Mouse (Mus musculus) CH12F3 (cell line): ENCODE results near the gene Flot2.

Experiments used
- in situ Hi-C: fragments of 300-500 bp; cut with MboI; formaldehyde crosslinking; loops from 2 replicates; pipeline ENCODE4 v1.14.3; 2020; ENCODE audit warnings: low sequenced_read_pairs

Gene Flot2

GRCm38 (mm10) chr11:78059833-78060757 lies 22.4 kb downstream of the Flot2 start:
- in situ Hi-C loops = loop anchor here (10.0 kb wide), 1 partner anchor 85 kb away; no protein-coding TSS in a partner anchor

DNA sequence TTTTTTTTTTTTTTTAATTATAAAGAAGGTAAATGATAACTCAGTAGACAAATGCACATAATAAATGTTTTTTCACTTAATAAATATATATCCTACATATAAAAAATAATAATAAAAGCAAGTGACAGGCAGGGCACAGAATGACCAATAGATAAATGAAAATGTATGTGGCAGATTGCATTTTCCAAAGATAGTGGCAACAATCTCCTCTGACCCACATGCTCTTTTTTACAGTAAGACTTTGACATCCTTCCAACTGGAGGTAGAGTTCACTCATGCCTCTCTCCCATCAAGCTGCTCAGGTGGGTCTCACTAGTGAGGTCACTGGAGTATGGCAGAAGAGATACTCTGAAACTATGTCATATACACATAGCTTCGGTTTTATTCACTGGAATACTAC lies 24.8 kb downstream of the Flot2 start:
- in situ Hi-C loops = no loop called here

GRCm38 (mm10) chr11:78065906-78066305 lies 28.2 kb downstream of the Flot2 start:
- in situ Hi-C loops = no loop called here

DNA sequence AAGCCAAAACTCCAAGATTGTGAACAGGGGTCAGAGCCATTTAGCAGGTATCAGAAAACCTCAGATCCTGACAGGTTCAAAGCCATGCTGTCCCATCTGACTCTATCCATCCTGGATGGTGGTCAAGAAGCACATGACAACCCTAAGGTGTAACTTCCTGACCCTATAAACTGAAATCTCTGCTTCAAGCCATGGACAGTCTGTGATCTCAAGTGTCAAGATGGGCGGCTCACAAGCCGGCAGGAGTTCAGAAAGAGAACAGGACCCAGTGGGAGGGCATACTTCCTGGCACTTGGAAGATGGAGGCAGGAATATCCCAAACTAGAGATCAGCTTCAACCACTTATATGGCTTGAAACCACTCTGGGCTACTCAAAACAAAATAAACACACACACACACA lies 28.9 kb downstream of the Flot2 start:
- in situ Hi-C loops = no loop called here

DNA sequence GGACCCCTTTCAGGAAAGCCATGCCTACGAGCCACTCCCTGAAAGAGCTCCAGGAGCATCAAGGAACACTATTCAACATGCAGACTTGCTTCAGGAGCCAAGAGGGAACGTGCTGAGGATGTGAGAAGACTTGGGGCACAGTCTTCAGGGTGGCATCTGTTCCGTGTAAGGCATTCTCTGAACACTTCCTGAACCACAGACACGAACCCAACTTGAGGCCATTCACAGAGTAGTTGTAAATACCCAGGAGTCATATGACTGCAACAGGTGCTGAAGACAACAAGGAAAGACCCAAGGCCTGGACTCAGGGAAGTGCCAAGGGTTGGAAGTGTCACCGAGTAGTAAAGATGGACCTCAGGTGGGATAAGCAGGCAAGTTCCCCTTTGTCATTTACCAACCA lies 29.8 kb downstream of the Flot2 start:
- in situ Hi-C loops = no loop called here

- in situ Hi-C loops = no loop called here
These were observed 31.4 kb downstream of the Flot2 start for GRCm38 (mm10) chr11:78069130-78069529.

GRCm38 (mm10) chr11:78069646-78070045 lies 31.9 kb downstream of the Flot2 start:
- in situ Hi-C loops = no loop called here

DNA sequence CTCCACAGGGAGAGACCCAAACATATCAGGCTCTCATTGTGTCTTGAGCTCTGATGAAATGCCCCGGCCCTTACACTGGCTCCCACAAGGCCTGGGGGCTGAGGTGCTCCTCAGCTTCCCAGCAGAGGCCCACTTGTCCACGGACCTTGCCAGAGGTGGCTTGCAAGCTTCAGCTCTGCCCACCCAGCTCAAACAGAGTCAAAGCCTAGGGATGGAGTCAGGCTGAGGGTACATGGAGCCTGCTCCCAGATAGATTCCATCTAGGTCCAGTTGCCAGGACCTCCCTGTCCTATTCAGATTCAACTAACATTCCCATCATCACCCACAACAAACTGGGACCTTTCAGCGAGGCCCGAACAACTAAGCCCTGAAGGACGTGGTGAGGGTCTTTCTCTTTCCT lies 34.2 kb downstream of the Flot2 start:
- in situ Hi-C loops = no loop called here

GRCm38 (mm10) chr11:78072425-78073130 lies 34.8 kb downstream of the Flot2 start:
- in situ Hi-C loops = no loop called here

DNA sequence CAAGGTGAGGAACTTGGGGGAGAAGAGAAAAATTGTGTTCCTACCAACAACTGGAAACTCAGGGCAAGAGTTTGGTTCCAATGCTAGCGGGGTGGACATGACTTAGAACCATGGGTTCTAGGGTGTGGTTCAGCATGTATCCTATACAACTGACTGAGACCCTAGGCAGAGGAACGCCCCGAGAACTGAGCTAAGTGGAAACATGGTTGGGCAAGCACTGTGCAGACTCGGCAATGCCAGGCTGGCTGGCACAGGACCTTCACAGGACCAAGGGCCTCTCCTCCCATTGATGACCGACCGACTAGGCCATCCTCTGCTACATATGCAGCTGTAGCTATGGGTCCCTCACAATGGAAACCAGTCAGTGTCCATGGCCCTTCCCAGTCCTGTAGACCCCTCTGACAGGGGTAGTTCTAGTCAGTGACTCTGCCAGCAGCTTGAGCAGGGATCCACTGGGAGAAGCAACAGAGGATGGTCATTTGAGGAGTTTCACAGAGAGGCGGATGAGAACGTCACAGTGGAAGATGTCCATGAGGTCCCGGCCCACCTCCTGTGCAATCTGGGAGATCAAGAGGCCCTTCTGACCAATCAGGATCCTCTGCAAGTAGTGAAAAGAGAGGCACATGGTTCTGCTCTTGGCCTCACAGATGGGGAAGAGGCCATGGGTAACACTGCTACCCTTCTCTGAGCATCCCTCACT lies 36.0 kb downstream of the Flot2 start:
- in situ Hi-C loops = no loop called here

- in situ Hi-C loops = no loop called here
These were observed 36.5 kb downstream of the Flot2 start for GRCm38 (mm10) chr11:78074277-78074652.

DNA sequence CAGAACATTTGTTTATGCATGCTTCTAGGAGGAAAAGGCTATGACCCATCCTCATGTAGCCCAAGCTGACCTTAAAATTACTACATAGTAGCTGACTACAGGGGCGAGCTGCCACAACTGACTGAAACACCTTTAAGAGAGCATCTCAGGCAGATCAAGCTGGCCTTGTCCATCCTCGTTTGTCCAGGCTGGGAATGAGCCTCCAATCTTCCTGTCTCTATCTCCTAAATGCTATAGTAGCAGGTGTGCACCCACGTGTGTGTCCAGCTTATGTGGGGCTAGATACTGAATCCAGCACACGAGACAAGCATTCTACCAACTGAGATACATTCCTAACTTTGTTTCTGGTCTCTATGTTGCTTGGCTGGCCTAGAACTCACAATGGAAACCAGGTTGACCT lies 36.9 kb downstream of the Flot2 start:
- in situ Hi-C loops = no loop called here

- in situ Hi-C loops = no loop called here
These were observed 42.5 kb downstream of the Flot2 start, which contains the start of gene Eral1 for GRCm38 (mm10) chr11:78079961-78080921. TSS of gene Eral1 (minus strand) at chr11:78080383.

DNA sequence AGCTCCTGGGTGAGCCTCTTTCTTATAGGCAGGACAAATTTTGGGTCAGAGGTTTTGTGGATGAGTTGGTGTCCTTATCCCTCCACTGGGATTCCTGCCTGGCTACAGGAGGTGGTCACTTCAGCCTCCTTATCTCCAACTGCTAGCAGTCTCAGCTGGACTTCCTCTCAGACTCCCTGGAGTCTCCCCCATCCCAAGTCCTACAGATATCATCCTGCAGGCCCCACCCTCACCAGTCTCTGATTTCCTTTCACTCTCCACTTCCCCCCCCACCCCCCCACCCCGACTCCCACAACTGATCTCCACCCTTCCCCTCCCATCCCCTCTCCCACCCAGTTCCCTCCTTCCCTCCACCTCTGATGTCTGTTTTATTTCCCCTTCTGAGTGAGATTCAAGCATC lies 45.9 kb downstream of the Flot2 start:
- in situ Hi-C loops = no loop called here

DNA sequence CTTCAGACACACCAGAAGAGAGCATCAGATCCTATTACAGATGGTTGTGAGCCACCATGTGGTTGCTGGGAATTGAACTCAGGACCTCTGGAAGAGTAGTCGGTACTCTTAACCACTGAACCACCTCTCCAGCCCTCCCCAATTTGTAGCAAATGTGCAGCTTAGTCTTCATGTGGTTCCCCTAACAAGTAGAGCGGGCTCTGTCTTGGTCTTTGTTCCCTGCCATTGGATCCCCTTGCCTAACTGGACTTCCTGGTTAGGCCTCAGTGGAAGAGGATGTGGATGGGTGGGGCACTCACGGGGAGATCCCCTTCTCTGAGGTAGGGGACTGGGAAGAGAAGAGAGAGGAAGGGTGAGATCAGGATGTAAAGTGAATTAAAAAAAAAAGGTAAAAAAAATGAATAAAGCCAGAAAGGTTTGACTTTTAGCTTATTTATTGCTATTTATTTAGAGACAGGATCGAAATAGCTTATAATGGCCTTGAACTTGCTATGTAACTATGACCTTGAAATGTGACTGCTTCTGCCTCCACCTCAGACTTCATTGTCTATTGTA lies 49.3 kb downstream of the Flot2 start:
- in situ Hi-C loops = no loop called here

GRCm38 (mm10) chr11:78087756-78088281 lies 50.1 kb downstream of the Flot2 start:
- in situ Hi-C loops = no loop called here

DNA sequence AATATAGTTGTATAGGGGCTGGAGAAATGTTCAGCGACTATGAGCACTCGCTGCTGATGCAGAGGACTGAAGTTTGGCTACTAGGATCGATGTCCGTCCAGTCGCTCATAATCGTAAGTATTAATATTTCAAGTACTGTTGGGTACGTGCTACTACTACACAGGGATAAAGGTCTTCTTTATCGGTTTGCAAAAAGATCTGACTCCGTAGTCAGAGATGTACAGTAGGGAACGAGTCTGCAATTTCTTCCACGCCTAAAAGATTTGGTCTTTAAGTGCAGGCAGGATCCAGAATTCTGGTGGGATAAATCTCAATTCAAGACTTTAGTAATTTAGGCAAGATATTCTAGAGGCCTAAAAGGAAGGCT lies 56.4 kb downstream of the Flot2 start:
- in situ Hi-C loops = no loop called here

DNA sequence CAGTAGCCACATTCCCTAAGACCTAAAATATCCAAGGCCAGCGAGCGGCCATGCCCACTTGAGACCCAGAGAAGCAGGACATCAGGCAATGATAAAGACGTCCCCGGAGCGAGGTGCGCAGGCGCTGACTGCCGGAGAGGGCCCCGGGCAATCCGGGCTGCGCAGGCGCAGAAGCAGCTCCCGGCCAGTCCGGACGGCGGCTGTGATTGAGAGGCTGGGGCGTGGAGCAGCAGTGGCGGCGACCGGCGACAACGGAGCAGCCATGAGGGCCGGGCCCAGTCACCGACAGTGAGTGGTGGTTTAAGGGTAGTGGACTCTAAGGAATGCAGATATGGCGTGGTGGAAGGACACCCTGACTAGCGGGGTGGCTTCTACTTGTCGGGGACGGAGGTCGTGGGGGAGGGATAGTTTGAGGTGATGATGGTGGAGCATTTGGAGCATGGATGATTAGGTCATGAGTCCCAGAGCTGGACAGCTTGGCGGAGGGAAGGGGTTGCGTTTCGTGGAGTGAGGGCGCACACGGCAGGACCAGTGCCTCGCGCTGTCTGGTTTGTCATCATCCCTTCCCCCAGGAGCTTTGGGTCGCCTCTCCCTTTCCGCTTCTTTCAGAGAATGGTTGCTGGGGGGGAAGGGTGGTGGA lies 56.9 kb downstream of the Flot2 start, which contains the start of gene Fam222b:
Fam222b (plus strand) TSS at position 157 of the 640 bp plus-strand sequence.
- in situ Hi-C loops = no loop called here

DNA sequence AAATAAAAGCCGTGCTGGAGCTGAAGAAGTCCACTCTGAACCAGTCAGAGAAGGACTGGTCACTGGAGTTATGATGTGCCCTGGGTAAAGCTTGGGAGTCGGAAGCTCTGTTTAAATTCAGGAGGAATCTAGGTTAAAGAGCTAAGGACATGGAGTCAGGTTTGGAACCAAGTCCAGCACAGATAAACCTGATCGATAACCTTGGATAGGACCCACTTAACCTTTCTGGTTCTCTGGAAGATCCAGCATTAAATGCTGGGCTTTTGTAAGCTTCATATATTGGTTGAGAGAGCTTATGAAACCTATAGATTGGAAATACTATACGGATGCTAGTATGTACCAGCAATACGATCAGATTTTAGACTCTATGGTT lies 57.4 kb downstream of the Flot2 start:
- in situ Hi-C loops = no loop called here
